Mouse (Mus musculus): ENCODE results near the gene Trpm3.

GRCm38 (mm10) chr19:22700871-22701651 lies 562.2 kb downstream of the Trpm3 start:
- TF ChIP-seq CTCF (IDR thresholded peaks at IDR 0.05; ENCODE audit: insufficient read depth, low read length) (no peak), POLR2A (IDR thresholded peaks at IDR 0.05; ENCODE audit: borderline replicate concordance, extremely low read depth, low read depth, low read length) (no peak)

Measured in lung, adult 2 months (tissue).